Mouse (Mus musculus) T-helper 1 cell (primary cell): ENCODE measurements at regions not wholly inside any gene's neighbourhood (a gene's known extent, or its start where the extent isn't known, plus 50 kb on each side); places are given as distances from the start of the nearest gene placed in this dataset.

Experiments
- in situ Hi-C: fragments of 300-600 bp; cut with MboI, MseI; formaldehyde crosslinking; loops from one replicate; pipeline ENCODE4 v1.15.1; 2025; ENCODE audit warnings: high pct_unique_total_duplicates

DNA sequence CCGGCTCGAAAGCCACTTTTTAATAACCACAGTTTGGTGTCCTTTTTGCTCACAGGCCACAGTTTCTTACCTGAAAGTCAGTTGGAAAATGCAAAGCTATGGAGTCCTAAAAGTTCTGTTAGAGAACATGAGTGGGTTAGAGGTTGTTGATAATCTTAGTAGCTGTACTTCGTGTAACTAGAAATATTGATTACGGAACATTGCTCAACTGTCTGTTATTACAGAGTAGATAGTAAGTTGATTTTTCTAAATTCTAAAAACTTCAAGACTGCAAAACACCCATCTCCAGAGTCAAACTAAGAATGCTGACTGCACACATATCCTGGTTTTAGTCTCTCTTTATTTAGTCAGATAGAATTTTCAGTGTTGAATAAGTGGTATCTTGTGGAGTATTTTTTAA is 111.0 kb downstream of the Slc38a4 start:
- in situ Hi-C loops, result loop anchor here (5.0 kb wide), 1 partner anchor 417 kb away; no protein-coding TSS in a partner anchor

DNA sequence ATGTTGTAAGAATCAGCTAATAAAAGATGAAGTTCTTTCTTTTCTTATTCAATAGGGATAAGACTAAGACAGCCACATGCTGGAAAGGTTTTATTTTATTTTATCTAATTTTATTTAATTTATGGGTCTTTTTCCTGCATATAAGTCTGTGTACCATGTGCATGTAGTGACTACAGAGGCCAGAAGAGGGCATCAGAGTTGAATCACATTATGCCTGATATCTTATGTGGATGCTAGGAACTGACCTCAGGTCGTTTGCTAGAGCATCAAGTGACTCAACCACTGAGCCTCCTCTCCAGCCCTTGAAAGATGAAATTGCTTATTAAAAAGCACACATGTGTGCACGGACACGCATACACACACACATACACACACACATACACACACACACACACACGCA is 113.1 kb downstream of the Slc38a4 start:
- in situ Hi-C loops, result no loop called here

DNA sequence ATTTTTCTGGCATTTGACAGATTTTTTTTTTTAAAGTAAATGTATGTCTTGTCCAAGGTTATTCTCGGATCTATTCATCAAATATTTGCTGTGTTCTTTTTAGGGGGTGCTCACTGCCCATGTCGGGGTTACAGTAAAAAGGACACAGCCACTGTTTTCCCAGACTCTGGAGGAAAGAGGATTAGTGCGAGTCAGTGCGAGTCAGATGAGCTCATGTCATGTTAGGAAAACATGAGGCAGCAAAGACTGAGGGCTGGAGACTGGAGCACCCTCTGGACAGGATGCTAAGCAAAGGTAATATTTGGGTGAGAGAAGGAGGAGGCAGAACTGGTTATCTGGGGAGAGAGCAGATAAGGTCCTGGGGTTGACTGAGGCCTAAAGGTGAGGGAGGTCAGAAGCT is 117.3 kb downstream of the Slc38a4 start:
- in situ Hi-C loops, result no loop called here

DNA sequence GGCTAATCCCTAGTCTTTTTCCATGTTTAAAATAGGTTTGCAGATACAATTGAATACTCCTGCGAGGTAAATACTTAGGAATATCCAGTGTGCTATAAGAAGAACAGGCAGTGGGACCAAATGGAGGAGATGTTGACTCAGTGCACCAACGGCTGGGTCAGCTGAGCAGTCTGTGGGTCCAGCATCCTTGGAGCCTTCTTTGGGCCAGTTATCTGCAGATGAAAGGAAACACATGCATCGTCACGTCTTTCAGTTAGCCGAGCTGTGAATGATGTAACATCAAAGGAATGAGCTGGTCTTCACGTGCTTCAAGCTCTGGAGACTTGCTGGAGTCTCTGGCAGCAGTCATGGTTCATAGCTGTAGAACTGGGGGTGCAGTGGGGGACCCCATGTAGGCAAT is 118.1 kb downstream of the Slc38a4 start:
- in situ Hi-C loops, result no loop called here

DNA sequence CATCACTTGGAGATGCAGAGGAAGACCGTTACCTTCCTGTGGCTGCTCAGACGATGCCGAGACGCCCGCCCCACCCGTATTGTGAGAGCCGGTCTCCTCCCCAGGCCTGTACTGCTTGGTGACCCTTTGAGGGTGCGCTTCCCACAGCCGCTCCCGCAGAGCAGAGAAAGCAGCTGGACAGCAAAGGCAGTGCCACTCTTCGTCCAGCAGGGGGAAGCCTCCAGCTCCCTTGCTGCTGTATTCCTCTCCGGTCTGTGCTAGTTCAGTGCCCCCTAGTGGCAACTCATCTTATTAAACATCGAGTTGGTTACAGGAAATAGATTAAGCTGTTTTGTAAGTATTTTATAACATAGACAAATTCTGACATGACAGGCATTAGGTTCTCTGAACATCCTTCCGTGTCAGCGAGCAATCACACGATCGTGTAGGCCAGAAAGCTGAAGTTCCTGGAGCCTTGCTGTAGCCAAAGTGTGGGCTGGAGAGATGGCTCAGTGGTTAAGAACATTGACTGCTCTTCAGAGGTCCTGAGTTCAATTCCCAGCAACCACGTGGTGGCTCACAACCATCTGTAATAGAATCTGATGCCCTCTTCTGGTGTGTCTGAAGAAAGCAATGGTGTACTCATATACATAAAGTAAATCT is 118.9 kb downstream of the Slc38a4 start:
- in situ Hi-C loops, result no loop called here

DNA sequence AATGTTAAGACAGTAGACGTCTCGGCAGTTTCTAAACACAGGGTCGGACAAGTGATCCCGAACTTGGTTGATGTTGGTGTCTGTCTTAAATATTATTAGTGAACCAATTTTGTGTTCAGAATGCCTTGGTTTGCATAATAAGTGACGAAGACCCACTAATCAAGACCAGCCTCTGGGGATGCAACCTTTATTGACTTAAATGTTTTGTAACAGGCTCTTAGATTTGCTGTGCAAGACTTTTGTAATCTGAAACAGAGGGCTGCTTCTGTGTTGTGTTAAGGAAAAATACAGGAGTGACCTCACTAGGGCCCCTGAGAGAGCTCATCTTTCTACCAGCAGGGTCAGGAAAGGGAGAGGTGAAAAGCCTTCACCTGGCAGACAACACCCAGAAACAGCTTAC is 119.5 kb downstream of the Slc38a4 start:
- in situ Hi-C loops, result no loop called here

DNA sequence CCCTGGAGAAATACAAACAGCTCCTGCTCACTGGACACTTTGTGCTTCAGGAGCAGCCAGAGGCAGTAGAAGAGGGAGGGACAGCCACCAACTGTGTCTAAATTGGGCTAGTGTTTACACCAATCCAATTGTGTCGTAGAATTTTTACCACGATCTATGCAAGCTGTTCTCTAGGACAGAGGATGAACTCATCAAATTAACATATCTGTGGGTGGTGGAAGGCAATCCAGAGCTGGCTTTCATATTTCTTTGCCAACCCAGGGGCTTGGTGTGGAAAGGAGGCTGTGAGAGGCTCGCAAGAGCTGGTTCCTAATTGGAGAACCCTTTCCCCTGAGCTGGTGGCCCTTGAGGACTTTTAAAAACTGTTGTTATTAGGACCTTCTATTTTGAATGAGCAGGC is 122.3 kb downstream of the Slc38a4 start:
- in situ Hi-C loops, result no loop called here

DNA sequence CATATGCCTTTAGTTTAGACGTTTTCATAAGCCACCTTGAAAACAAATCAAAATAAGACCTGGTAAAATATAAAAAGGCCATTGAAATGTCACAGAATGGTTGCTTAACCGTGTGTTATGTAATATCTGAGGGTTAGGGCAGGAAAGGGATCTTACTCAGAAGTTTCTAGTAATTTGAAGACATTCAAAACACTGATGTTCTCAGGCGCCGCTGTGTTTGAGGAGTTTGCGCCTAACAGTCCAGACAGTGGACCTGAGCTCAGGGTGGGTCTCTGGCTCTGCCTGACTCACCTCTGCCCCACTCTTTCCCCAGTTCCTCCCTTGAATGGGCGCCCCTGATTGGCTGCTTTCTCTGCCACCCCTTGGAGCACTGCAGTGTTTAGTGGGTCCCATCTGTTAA is 125.2 kb downstream of the Slc38a4 start:
- in situ Hi-C loops, result no loop called here

DNA sequence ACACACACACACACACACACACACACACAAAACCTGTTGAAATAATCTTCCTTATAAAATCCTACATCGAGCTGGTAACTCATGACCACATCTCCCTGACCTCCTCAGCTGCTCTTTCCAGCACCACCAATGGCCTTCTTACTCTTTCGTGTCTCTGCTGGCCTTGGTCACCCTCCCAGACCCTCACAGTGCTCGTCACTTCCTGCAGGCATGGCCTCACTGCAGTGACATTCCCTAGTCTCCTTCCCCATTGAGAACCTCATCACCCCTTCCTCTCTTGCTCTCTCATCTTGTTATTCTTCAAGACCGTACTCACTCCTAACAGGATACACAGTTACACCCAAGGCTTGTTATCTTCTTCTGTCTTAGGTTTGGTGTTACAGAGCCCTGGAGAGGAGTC is 126.0 kb downstream of the Slc38a4 start:
- in situ Hi-C loops, result no loop called here

DNA sequence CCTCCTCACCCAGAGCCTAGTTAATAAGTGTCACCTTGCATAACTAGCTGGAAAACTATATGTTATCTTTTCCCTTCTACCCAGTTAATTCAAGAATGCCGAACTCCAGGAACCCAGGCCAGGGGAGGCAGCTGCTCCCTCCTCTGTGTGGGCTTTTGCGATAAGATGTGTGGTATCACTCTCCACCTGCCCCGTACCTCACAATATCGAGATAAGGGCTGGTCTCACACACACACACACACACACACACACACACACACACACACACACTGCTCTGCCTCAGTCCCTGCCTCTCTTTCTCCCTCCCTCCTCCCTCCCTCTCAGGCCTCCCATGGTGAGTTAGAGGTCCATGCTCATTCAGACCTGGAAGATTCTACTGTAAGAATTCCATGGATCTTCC is 127.1 kb downstream of the Slc38a4 start:
- in situ Hi-C loops, result no loop called here

DNA sequence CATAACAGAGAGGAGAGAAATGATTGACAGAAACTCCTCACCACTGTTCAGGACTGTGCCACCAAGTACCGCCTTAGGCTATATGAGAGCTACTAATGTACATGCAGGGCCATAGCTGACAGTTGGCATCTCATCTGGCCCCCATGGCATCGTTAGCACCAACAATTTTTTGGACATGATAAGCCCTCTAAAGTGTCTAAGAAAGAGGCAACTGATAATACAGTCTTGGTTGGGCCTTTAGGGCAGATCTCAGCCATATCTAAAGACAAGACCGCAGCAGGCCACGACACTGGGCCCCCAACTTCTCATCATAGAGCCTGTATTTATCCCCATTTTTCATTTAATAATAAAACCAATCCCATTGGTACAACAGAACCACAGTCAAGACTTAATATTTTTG is 128.1 kb downstream of the Slc38a4 start:
- in situ Hi-C loops, result no loop called here

DNA sequence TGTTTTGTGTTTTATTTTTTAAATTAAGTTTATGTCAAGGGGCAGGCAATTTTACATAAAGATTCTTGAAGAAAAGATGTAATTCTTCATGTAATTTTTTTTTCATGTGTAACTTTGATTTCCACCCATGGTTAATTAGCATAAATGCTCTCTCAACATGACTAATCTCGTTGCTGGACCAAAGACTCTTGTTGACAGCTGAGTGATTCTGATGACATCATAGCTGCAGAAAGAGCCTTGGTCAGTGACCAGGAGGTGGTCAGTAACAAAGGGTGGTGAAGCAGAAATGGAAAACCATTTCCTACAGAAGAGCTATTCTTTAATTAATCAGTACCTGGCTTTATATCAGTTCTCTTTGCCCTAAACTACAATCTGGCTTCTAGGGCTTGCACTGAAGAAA is 129.1 kb downstream of the Slc38a4 start:
- in situ Hi-C loops, result no loop called here

DNA sequence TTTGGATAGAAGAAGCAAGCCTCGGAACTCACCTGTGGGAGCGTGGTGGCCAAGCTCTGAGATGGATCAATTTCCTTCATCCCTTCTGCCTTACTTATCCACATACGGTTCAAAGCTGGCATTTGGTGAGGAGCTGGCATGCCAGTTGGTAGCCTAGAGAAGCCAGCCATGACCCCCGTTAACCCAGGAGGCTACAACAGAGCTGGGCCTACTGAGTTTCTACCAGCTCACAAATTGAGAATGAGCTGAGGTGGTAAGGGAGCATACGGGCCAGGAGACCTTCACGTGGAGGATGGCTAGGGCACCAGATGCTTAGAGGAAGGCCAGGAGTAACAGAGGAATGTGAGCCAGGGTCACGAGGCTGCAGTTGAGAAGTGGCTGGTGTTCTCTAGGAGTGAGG is 139.2 kb downstream of the Slc38a4 start:
- in situ Hi-C loops, result no loop called here

DNA sequence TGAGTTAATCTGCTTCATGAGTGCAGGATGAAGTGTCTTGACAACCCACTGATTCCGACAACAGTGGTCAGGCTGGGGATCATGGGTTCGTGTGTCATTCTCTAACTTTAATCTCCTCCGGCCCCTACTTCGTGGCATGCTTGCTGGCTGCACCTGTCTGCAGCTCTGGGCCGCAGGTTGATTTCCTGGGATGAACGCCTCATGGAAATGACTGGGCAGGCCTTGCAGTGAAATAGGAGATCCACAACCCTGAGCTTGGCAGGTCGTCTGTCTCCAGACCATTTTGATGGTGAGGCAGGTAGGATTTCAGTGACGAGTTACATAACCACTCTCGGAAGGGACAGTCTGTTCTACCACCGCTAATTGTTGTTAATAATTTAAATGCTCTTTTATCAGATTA is 140.2 kb downstream of the Slc38a4 start:
- in situ Hi-C loops, result no loop called here

DNA sequence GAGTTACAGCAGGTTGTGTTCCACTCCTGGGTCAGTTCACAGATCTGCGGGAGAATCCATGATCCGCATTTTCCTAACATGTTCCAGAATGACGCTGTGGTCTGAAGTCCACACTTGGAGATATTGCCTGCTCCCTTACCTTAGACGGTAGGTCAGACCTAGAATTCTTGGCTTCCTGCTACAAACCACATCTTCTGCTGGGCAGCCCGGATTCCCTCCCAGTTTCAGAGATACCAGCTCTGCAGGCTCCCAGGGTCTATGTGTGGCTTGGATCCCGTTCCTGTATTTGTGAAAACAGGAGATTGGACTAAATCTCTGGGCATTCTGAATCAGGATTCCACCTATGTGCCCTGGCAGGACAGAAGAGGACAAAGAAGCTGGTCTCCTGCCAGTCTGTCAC is 140.8 kb downstream of the Slc38a4 start:
- in situ Hi-C loops, result no loop called here

DNA sequence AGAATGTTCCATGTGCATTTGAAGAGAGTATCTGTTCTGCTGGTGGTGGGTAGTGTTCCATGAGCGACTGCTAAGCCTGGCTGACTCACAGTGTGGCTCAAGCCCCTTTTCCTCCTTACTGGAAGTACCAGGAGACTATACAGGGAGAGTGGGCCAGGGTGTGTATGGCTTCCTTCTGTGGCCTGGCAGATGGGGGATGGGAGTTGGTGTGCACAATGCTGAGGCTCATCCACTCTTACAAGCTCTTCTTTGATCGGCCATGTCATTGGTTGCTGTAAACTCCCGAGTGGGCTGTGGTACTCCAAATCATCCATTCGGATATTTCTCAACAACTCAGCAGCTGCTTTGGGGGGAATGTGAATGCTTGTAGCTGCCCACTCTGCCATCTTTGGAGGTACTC is 150.2 kb downstream of the Slc38a4 start:
- in situ Hi-C loops, result loop anchor here (10.0 kb wide), 1 partner anchor 69 kb away; no protein-coding TSS in a partner anchor

DNA sequence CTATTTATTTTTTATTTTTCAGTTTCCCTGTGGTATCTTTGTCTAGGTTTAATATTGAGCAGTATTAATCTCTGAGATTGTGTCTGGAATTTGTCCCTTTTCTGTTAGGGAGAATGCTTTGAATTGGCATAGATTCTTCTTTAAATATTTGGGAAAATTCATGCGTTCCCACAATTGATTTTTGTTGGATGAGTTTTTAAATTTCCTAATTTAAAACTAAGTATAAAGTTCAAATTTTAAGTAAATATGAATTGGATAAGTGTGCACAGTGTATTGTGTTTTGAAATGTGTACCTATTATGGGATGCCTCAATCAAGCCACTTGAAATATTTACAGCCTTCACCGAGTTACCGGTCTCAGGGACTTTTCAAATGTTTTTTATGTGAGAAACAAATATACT is 152.3 kb downstream of the Slc38a4 start:
- in situ Hi-C loops, result loop anchor here (10.0 kb wide), 1 partner anchor 71 kb away; no protein-coding TSS in a partner anchor

DNA sequence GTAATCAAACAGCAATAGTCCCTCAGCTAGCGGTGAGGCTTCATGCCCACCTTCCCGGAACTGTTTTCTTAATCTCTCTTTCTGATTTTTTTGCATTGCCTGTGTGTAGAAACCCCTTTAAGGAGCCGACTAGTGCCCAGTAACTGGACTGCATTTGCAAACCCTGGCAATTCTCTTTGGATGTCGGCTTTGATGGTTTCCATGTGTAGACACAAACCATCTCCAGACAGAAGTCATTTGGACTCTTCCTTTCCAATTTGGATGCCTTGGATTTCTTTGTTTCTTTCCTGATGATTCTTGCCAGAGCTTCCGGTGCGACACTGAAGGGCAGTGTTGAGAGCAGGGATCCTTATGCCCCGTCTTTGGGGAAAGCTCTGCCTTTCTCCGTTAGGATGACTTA is 153.0 kb downstream of the Slc38a4 start:
- in situ Hi-C loops, result loop anchor here (10.0 kb wide), 1 partner anchor 72 kb away; no protein-coding TSS in a partner anchor

DNA sequence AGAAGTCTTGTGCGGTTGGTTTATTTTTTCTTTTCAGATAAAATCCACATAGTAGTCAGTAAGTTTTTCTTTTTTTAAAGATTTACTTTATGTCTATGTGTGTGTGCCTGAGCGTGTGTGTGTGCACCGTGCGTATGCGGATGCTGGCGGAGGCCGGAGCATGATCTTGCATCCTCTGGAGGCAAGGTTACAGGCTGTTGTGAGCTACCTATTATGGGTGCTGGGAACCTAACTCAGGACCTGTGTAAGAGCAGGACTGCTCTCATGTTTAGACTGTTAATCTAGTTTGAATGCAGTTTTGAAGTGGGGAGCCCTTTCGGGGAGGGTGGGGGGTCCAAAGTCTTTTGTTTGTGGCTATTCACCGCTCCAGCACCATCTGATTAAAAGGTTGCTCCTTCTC is 154.1 kb downstream of the Slc38a4 start:
- in situ Hi-C loops, result loop anchor here (10.0 kb wide), 1 partner anchor 73 kb away; no protein-coding TSS in a partner anchor

DNA sequence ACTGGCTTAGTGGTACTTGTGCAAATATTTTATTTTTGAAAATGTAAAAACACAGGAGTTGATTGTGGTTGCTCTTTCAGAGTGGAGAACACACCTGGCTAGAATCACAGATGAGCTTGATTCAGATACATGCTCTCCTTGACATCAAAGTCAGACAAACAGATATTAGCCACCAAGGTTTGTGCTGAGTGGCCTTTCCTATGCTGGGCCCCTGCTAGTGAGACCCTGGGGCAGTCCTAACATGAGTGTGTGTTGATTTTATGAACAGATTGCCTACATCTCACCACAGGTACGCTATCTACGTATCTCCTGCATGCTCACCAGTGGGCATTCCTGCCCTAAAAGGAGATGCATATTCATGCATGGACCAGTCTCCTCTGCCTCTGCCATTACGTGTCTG is 157.5 kb downstream of the Slc38a4 start:
- in situ Hi-C loops, result no loop called here

DNA sequence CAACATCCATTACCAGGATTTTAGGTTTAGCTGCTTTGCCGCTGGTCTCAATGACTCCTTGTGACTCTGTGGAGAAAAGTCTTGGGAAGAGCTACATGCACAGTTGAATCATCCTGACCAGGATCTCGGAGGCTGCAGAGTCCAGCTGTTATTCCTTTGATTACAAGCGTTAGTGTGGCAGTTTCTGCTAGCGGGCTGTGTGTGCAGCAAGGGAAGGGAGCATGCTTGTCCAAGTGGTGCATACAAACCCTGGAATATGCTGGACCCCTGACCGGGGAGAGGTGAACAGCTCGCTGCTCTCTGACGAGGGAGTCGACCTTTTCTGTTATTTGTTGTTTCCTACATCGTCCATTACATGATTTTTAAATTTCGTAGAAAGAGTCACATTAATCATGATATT is 170.9 kb downstream of the Slc38a4 start:
- in situ Hi-C loops, result no loop called here

DNA sequence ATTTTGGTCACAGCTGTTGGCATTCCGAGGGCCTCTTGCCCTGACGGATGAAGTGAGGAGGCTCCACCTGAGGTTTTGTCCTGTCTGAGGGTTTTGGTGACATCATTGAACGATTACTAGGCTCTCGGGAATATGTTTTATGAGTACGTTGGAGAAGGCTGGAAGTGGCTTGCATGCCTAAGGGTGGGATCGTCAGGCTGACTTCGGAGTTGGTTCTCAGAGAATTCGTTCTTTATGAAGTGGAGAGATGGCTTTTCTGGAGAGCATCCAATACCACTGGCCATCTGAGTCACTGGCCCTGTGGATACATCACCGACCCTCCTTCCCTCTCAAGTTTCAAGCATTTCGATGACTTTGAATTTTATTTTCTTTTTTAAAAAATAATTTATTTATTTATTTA is 172.0 kb downstream of the Slc38a4 start:
- in situ Hi-C loops, result no loop called here

DNA sequence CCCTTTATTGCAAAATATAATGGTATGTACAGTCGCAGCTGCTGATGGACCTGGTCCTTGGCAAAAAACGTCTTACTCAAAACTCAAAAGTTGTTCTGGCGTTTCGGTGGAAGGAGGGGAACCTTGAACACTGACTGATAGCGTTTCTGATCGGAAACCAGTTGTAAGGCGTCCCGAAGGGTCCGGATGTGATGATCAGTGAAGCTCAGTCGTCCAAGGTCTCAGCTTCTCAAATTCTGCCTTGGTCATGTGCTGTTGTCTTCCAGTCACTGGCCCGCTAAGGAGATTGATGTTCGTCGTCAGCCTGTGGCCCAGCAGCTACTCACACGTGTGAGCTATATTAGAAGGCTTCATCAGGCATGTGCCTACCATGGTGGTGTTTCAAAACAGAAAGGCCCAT is 173.5 kb downstream of the Slc38a4 start:
- in situ Hi-C loops, result no loop called here

DNA sequence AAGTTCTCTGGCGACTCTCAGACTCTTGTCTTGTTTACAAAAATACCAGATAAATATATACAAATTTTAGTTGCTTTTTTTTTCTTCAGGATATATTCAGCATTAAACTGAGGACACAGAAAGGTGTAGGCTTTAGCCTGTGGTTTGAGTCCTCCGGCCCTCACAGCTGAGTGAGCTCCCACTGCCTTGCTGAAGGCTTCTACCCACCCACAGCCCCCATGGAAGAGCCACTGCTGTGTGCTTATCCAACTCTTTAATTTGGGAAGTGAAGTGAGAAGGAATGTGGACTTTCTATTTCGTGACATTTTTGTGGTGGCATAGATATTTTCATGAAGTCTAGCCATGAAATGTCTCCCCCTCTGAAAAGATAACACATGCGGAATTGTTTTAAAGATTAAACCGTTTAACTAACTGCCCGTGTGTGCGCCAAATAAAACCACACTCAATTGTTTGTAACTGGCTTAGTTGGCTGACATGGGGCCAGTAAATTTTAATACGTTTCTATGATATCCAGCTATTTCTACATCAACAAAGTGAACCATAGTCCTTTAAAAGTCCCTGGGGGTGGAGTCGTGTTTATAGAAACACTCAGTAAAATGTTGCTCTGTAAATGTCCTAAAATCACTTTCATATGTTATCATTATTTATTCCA is 174.1 kb downstream of the Slc38a4 start:
- in situ Hi-C loops, result no loop called here
